Mouse (Mus musculus) midbrain, postnatal 0 days (tissue): ENCODE measurements around the gene Stmn3. TPM values are rescaled to one million over a fixed set of nuclear protein-coding genes. Genes with fewer than 3 reads are reported as not detected.

ENCODE experiments used
- ATAC-seq: fragments of 200-750 bp; cut with Nextera tagmentation; 2 replicates; pipeline ENCODE4 v1.8.0; 2017; ENCODE audit warnings: moderate number of reproducible peaks, mild to moderate bottlenecking, moderate TSS enrichment, moderate library complexity; ENCODE audit not compliant: low FRiP score
- DNase-seq: peaks from one replicate; pipeline ENCODE4 v3.0.0-alpha.2; 2015; ENCODE audit warnings: low spot score
- H3K27ac ChIP-seq: fragments of 300-500 bp; sonication (generic); 2 replicates; pipeline ENCODE4 v1.5.1; 2014; ENCODE audit warnings: low read depth, mild to moderate bottlenecking, low read length, mixed read lengths
- H3K27me3 ChIP-seq: fragments of 300-500 bp; sonication (generic); 2 replicates; pipeline ENCODE4 v1.6.1; 2014; ENCODE audit warnings: low read length, control low read depth, mixed read lengths; ENCODE audit not compliant: insufficient read depth
- H3K36me3 ChIP-seq: fragments of 300-500 bp; sonication (generic); 2 replicates; pipeline ENCODE4 v1.6.1; 2014; ENCODE audit warnings: low read length, control low read depth, mixed read lengths; ENCODE audit not compliant: insufficient read depth
- H3K4me1 ChIP-seq: fragments of 300-500 bp; sonication (generic); 2 replicates; pipeline ENCODE4 v1.6.1; 2014; ENCODE audit warnings: mild to moderate bottlenecking, control low read depth, antibody characterized with exemption, low read length, mixed read lengths; ENCODE audit not compliant: insufficient read depth
- H3K4me2 ChIP-seq: fragments of 300-500 bp; sonication (generic); 2 replicates; pipeline ENCODE4 v1.6.1; 2014; ENCODE audit warnings: low read depth, mild to moderate bottlenecking, low read length, mixed read lengths; ENCODE audit not compliant: poor library complexity, severe bottlenecking
- H3K4me3 ChIP-seq: fragments of 300-500 bp; sonication (generic); 2 replicates; pipeline ENCODE4 v1.5.1; 2014; ENCODE audit warnings: low read depth, mild to moderate bottlenecking, low read length, moderate library complexity
- H3K9ac ChIP-seq: fragments of 300-500 bp; sonication (generic); replicated peaks from 2 replicates; pipeline ENCODE4 v1.6.1; 2014; ENCODE audit warnings: mild to moderate bottlenecking, low read length, moderate library complexity, mixed read lengths; ENCODE audit not compliant: poor library complexity, severe bottlenecking
- H3K9me3 ChIP-seq: fragments of 300-500 bp; sonication (generic); 2 replicates; pipeline ENCODE4 v1.6.1; 2016; ENCODE audit warnings: low read length, control low read depth
- CTCF ChIP-seq: IDR thresholded peaks from 2 replicates; pipeline ENCODE4 v1.5.1; 2016; ENCODE audit warnings: antibody characterized with exemption, mild to moderate bottlenecking
- WGBS: fragments of 180-500 bp; shearing (Covaris S2); extraction: QIAGEN DNeasy Blood & Tissue Kit; methylation state at CpG from one replicate; pipeline ENCODE4 v1.1.7; 2014; 5-methylcytosine and 5-hydroxymethylcytosine counted together
- polyA plus RNA-seq: library from polyadenylated mRNA; unstranded; fragments of >200 nt; fragmentation: Nextera tagmentation; extraction: Ambion mirVana; gene quantifications from 2 replicates; pipeline ENCODE4 v1.2.1, GENCODE M21; 2015
- total RNA-seq: library from RNA; depleted of rRNA; stranded (reverse); fragments of >200 nt; gene quantifications from 2 replicates; pipeline ENCODE4 v1.2.3, GENCODE M21; 2014

The Stmn3 gene
- total and polyA plus RNA-seq, 2 experiments from 2014 or later: 1,471 to 1,883 TPM

DNA sequence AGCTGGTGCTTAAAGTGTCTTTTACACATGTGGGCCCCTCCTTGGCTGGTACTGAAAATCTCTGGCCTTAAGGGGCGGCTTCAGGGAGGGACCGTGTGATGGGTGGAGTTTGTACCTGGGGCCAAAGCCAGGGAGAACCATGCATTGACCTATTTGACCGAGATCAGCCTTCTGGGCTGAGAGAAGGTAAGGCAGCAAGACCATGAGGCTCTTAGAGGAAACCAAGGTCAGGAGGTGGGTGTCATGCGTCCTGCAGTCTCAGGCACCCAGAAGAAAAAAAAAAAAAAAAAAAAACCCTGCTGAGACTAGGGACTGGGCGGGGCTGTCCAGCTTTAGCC lies 1.3 kb downstream of the Stmn3 start:
- TF ChIP-seq CTCF: no peak
- H3K9me3 ChIP-seq: no peaks in the 10 kb centered on the region
- H3K4me1 ChIP-seq: peaks cover 16% of the 10 kb centered on the region; the same call in 1 of the 2 replicates
- WGBS: 6% methylated on average over 5 of the region's 5 CpGs
- peak overlapping the region; percentile 85 for H3K4me2 ChIP-seq
- peak overlapping the region; percentile 97 for H3K9ac ChIP-seq
- ATAC-seq: no peak
- DNase-seq: no peak
- peak overlapping the region; percentile 80 for H3K4me3 ChIP-seq
- peaks cover 12% of the 10 kb centered on the region for H3K36me3 ChIP-seq
- no peaks in the 10 kb centered on the region for H3K27me3 ChIP-seq
- H3K27ac ChIP-seq: peak overlapping the region; percentile 98

DNA sequence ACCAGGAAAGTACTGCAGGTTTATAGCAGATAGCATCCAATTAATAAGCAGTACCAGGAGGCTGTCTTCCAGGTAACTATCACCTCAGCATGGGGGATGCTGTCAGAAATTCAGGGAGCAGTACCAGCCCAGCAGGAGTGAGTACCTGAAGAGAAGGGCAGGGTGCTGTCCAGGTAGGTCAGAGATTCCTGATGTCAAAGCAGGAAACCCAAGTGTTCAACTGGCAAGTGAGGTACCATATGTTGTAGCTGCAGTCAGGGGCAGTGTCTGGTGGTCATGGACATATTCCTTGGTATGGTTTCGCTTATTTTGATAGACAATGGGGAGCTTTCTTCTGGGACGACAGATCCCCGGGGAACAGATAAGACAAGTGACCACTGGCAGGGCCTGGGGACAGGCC lies 1.9 kb downstream of the Stmn3 start:
- peak overlapping the region; percentile 98 for H3K27ac ChIP-seq
- peaks cover 16% of the 10 kb centered on the region; the same call in 1 of the 2 replicates for H3K4me1 ChIP-seq
- 47% methylated on average over 3 of the region's 3 CpGs for WGBS
- peak overlapping the region; percentile 80 for H3K4me3 ChIP-seq
- no peak for TF ChIP-seq CTCF
- peaks cover 17% of the 10 kb centered on the region for H3K36me3 ChIP-seq
- no peaks in the 10 kb centered on the region for H3K9me3 ChIP-seq
- peak overlapping the region; percentile 85 for H3K4me2 ChIP-seq
- no peaks in the 10 kb centered on the region for H3K27me3 ChIP-seq
- DNase-seq: no peak
- peak overlapping the region; percentile 97 for H3K9ac ChIP-seq
- ATAC-seq: no peak

DNA sequence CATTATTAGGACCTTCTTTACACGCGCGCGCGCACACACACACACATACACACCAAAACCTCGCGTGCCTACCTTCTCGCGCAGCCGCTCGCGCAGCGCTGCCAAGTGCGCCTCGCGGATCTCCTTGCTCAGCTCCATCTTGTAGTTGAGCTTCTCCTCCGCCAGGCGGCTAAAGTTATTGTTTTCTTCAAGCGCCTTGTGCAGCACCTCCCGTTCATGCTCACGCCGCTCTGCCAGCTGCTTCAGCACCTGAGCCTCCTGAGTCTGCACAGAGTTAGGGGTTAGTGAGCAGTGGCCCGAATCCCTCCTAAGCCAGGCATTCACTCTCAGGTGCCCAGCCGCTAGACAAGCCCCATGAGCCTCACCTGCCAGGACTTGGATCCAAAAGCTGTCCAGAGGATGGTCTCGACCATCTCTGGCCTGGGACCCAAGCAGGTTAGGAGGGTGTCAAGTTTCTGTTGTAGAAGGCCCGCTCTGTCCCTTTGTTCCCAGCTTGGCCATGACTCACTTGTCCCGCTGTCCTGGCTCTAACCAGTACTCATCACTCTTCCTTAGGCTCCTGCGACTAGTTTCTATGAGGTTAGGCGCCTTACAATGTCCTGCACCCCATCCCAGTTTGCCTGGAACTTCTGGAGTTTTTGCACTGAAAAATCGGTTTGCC lies 7.0 kb downstream of the Stmn3 start:
- H3K9me3 ChIP-seq: no peaks in the 10 kb centered on the region
- no peak overlapping the region for H3K27ac ChIP-seq
- peaks cover 35% of the 10 kb centered on the region for H3K36me3 ChIP-seq
- peak; percentile 82 for DNase-seq
- no peak overlapping the region for H3K4me3 ChIP-seq
- TF ChIP-seq CTCF: peak; percentile 73
- H3K4me2 ChIP-seq: no peak overlapping the region
- peak; percentile 71 for ATAC-seq
- H3K27me3 ChIP-seq: no peaks in the 10 kb centered on the region
- H3K4me1 ChIP-seq: peaks cover 9% of the 10 kb centered on the region; the same call in 1 of the 2 replicates
- H3K9ac ChIP-seq: no peak overlapping the region
- WGBS: 10% methylated on average over 30 of the region's 30 CpGs

DNA sequence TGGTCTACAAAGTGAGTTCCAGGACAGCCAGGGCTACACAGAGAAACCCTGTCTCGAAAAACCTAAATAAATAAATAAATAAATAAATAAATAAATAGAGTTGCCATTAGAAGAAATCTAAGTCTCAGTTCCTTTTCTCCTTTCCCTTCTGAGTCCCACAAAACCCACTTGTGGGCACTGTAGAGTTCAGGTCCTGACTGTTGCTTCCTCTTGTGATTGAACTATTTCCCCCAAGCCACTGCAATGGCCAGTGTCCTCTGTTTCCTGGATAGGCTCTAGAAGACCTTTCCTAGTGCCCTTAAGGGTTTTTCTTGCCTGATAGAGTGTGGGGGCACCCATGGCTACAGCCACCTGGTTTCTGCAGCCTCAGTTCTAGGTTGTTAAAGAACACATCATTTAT lies 9.4 kb downstream of the Stmn3 start:
- ATAC-seq (no peak), DNase-seq (no peak)
- Histone ChIP-seq H3K4me1 (no peaks in the 10 kb centered on the region), H3K36me3 (peaks cover 46% of the 10 kb centered on the region), H3K27me3 (no peaks in the 10 kb centered on the region), H3K9ac (no peak overlapping the region), H3K4me2 (no peak overlapping the region), H3K9me3 (no peaks in the 10 kb centered on the region), H3K27ac (no peak overlapping the region), H3K4me3 (no peak overlapping the region)
- 74% methylated on average over 1 of the region's 1 CpGs for WGBS
- TF ChIP-seq CTCF: no peak

DNA sequence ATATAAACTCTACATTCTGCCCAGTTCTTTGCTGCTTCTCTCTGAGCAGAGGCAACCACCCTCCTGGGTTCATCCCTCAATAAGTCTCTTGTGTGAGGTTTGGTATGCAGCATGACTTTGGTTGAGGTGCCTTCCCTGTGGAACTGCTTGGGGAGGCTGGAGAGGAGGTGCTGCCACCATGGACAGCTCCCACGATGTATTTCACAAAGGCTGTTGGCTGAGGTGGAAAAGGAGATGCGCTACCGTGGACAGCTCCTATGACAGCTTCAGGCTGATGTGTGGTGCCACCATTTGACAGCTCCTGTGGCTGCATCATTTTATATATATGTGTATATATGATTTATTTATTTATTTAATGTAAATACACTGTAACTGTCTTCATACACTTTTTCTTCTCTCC lies 12.3 kb downstream of the Stmn3 start:
- Histone ChIP-seq H3K4me3 (no peak overlapping the region), H3K36me3 (peaks cover 27% of the 10 kb centered on the region), H3K27me3 (no peaks in the 10 kb centered on the region), H3K4me1 (no peaks in the 10 kb centered on the region), H3K9ac (no peak overlapping the region), H3K9me3 (no peaks in the 10 kb centered on the region), H3K27ac (no peak overlapping the region), H3K4me2 (no peak overlapping the region)
- WGBS: 29% methylated on average over 3 of the region's 3 CpGs
- no peak for TF ChIP-seq CTCF
- DNase-seq (no peak), ATAC-seq (no peak)

DNA sequence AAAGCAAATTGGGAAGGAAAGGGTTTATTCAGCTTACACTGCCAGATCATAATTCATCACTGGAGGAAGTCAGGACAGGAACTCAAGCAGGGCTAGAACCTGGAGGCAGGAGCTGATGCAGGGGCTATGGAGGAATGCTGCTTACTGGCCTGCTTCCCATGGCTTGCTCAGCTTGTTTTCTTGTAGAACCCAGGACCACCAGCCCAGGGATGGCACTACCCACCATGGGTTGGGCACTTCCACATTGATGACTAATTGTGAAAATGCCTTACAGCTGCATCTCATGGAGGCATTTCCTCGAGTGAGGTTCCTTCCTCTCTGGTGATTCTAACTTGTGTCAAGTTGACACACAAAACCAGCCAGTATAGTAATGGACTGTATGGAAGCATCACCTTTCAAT lies 23.4 kb downstream of the Stmn3 start:
- DNase-seq: no peak
- H3K4me2 ChIP-seq: no peak overlapping the region
- H3K4me1 ChIP-seq: no peaks in the 10 kb centered on the region
- H3K9me3 ChIP-seq: no peaks in the 10 kb centered on the region
- no peak for TF ChIP-seq CTCF
- no peaks in the 10 kb centered on the region for H3K36me3 ChIP-seq
- H3K27ac ChIP-seq: no peak overlapping the region
- 83% methylated on average over 1 of the region's 1 CpGs for WGBS
- H3K9ac ChIP-seq: no peak overlapping the region
- ATAC-seq: no peak
- no peak overlapping the region for H3K4me3 ChIP-seq
- no peaks in the 10 kb centered on the region for H3K27me3 ChIP-seq
